Mouse (Mus musculus): Measurements from ENCODE around the gene Atg4d. TPM values are rescaled to one million over a fixed set of nuclear protein-coding genes. Genes with fewer than 3 reads are reported as not detected.
"Not testable (repeated sequence)": the region's sequence is repeated elsewhere in the genome, so short reads cannot be mapped to it uniquely, and the experiment has no call there.

Gene Atg4d
- total and polyA plus RNA-seq, 3 experiments: 60.8 to 100 (median 88.7) TPM

DNA sequence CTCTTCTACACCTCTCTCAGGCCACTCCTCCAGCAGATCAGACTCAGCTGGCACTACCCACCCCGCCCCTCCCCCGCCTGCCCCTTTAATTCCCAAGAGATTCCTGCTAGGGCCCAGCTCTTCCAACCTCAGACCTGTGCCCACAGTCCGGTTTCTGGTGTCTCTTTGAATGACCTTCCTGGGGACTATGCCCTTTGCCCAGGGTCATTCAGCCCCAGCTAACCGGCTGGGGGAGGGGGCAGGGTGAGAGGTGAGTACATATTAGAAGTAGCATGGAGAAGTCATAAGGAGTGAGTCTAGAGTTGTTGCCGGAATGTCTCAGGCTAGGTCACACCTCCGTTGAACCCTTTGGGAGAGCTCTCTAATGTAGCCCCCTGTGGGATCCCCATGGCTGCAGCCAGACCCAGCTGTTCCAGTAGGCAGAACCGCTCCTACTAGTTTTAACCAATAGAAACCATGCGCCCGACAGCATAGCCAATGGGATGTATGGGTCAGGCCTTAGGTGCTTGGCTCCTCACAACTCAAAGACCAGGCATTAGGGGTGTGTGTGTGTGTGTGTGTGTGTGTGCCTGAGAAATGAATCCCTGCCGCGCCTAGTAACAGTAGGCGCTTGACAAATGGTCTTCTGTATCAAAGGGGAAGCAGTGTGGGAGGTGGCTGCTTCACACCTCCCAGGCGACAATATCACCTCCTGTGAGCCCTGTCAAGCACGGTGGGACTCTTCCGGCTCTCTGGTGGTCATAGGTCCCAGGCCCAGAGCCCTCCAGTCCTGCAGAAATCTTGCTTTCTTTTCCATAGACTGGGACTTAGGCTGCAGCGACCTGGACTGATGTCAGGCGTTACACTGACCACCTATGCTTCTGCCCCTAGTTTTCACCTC, 15.2 kb upstream of the Atg4d start:
- DNase-seq: no peak
- TF ChIP-seq EP300 (IDR thresholded peaks at IDR 0.05; ENCODE audit: insufficient read depth, low read depth, low read length) (no peak), CTCF (IDR thresholded peaks at IDR 0.05) (no peak), POLR2A (IDR thresholded peaks at IDR 0.05; ENCODE audit: insufficient read depth, low read depth, low read length) (no peak)
- H3K27me3 ChIP-seq (ENCODE audit: control insufficient read depth, insufficient read depth, low read length): peaks cover 3% of the 10 kb centered on the region; the same call in 1 of the 2 replicates
- intact Hi-C loops (cut with DNase I): no loop called here
- 33% methylated on average over 17 of the region's 17 CpGs for WGBS
- no peaks in the 10 kb centered on the region for H3K79me2 ChIP-seq (replicated peaks; ENCODE audit: control insufficient read depth, insufficient read depth, low read length)
- H3K9ac ChIP-seq (ENCODE audit: low read depth, low read length): no peak overlapping the region
- peaks cover 3% of the 10 kb centered on the region; the same call in 1 of the 2 replicates for H3K4me1 ChIP-seq (ENCODE audit: control insufficient read depth, insufficient read depth, low read length)
- H3K4me3 ChIP-seq: no peak overlapping the region
- H3K36me3 ChIP-seq (ENCODE audit: control insufficient read depth, insufficient read depth, low read length): no peaks in the 10 kb centered on the region
- no peak overlapping the region for H3K27ac ChIP-seq

DNA sequence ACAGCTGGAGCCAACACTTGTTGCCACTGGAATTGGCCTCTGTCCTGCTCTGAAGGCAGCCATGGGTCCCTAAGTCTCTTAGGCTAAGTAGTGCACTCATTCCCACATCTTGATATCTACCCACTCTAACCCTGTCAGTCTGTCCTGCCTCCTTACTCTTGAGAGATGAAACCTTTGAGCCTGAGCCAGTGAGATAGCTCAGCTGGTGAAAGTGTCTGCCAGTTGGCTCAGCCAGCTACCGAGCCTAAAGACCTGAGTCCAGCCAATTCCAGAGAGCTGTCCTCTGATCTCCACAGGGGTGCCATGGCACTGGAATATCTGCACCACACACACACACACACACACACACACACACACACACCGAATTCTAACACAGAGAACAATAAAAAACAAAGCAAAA, 14.6 kb upstream of the Atg4d start:
- peaks cover 3% of the 10 kb centered on the region; the same call in 1 of the 2 replicates for H3K27me3 ChIP-seq (ENCODE audit: control insufficient read depth, insufficient read depth, low read length)
- intact Hi-C loops (cut with DNase I): no loop called here
- peak in 1 of 2 experiments; percentile 46 for DNase-seq
- TF ChIP-seq EP300 (IDR thresholded peaks at IDR 0.05; ENCODE audit: insufficient read depth, low read depth, low read length): 0 out of 2 replicates have a peak, but pooled peaks have one; percentile 20
- no peak for TF ChIP-seq CTCF (IDR thresholded peaks at IDR 0.05)
- TF ChIP-seq POLR2A (IDR thresholded peaks at IDR 0.05; ENCODE audit: insufficient read depth, low read depth, low read length): no peak
- H3K36me3 ChIP-seq (ENCODE audit: control insufficient read depth, insufficient read depth, low read length): no peaks in the 10 kb centered on the region
- WGBS: 46% methylated on average over 2 of the region's 2 CpGs
- peaks cover 2% of the 10 kb centered on the region; the same call in 1 of the 2 replicates for H3K4me1 ChIP-seq (ENCODE audit: control insufficient read depth, insufficient read depth, low read length)
- no peak overlapping the region for H3K27ac ChIP-seq
- H3K79me2 ChIP-seq (replicated peaks; ENCODE audit: control insufficient read depth, insufficient read depth, low read length): no peaks in the 10 kb centered on the region
- H3K4me3 ChIP-seq: no peak overlapping the region
- no peak overlapping the region for H3K9ac ChIP-seq (ENCODE audit: low read depth, low read length)

DNA sequence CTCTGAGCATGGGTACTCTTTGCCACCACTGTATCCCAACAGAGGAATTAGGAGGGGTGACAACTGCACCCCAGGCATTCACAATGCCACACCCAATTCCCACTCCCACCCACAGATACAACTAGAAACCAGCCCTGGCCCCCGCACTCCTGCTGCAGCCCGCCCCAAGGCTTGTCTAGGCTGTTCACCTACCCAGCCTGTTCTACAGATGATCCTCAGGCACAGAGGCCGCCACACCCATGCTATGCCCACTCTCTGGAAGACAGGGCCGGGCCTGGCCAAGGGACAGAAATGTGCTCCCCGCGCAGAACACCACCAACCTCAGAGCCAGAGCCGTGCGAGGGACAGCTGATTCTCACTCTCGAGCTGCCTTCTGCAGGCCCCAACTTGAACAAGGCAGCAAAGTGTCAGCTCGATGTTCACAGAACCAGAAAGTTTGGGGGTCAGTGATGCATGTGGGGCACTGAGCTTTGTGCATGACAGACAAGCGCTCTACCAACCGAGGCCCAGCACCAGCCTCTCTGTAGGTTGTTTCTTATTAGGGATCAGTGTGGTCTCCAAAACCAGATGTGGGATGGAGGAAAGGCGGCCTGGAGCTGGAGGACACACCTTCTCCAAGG, 13.9 kb upstream of the Atg4d start:
- H3K79me2 ChIP-seq (replicated peaks; ENCODE audit: control insufficient read depth, insufficient read depth, low read length): no peaks in the 10 kb centered on the region
- TF ChIP-seq CTCF (IDR thresholded peaks at IDR 0.05) (no peak), EP300 (IDR thresholded peaks at IDR 0.05; ENCODE audit: insufficient read depth, low read depth, low read length) (no peak), POLR2A (IDR thresholded peaks at IDR 0.05; ENCODE audit: insufficient read depth, low read depth, low read length) (no peak)
- H3K4me3 ChIP-seq: no peak overlapping the region
- intact Hi-C loops (cut with DNase I): no loop called here
- H3K27me3 ChIP-seq (ENCODE audit: control insufficient read depth, insufficient read depth, low read length): peaks cover 3% of the 10 kb centered on the region; the same call in 1 of the 2 replicates
- no peaks in the 10 kb centered on the region for H3K36me3 ChIP-seq (ENCODE audit: control insufficient read depth, insufficient read depth, low read length)
- WGBS: 70% methylated on average over 13 of the region's 13 CpGs
- peaks cover 2% of the 10 kb centered on the region; the same call in 1 of the 2 replicates for H3K4me1 ChIP-seq (ENCODE audit: control insufficient read depth, insufficient read depth, low read length)
- no peak overlapping the region for H3K27ac ChIP-seq
- H3K9ac ChIP-seq (ENCODE audit: low read depth, low read length): no peak overlapping the region
- no peak for DNase-seq

DNA sequence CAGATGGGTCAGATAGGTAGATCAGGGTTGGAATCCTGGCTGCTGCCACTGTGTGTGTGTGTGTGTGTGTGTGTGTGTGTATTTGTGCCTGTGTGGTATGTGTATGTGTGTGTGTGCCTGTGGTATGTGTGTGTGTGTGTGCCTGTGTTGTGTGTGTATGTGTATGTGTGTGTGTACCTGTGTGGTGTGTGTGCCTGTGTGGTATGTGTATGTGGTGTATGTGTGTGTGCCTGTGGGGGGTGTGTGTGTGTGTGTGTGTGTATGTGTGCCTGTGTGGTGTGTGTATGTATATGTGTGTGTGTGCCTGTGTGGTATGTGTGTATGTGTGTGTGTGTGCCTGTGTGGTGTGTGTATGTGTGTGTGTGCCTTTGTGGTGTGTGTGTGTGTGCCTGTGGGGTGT, 10.4 kb upstream of the Atg4d start:
- peaks cover 2% of the 10 kb centered on the region; the same call in 1 of the 2 replicates for H3K4me1 ChIP-seq (ENCODE audit: control insufficient read depth, insufficient read depth, low read length)
- H3K27me3 ChIP-seq (ENCODE audit: control insufficient read depth, insufficient read depth, low read length): no peaks in the 10 kb centered on the region
- no peak overlapping the region for H3K9ac ChIP-seq (ENCODE audit: low read depth, low read length)
- TF ChIP-seq CTCF (IDR thresholded peaks at IDR 0.05) (no peak), POLR2A (IDR thresholded peaks at IDR 0.05; ENCODE audit: insufficient read depth, low read depth, low read length) (no peak), EP300 (IDR thresholded peaks at IDR 0.05; ENCODE audit: insufficient read depth, low read depth, low read length) (no peak)
- no peaks in the 10 kb centered on the region for H3K36me3 ChIP-seq (ENCODE audit: control insufficient read depth, insufficient read depth, low read length)
- no peak overlapping the region for H3K4me3 ChIP-seq
- intact Hi-C loops (cut with DNase I): no loop called here
- H3K27ac ChIP-seq: no peak overlapping the region
- no peak for DNase-seq
- H3K79me2 ChIP-seq (replicated peaks; ENCODE audit: control insufficient read depth, insufficient read depth, low read length): no peaks in the 10 kb centered on the region

DNA sequence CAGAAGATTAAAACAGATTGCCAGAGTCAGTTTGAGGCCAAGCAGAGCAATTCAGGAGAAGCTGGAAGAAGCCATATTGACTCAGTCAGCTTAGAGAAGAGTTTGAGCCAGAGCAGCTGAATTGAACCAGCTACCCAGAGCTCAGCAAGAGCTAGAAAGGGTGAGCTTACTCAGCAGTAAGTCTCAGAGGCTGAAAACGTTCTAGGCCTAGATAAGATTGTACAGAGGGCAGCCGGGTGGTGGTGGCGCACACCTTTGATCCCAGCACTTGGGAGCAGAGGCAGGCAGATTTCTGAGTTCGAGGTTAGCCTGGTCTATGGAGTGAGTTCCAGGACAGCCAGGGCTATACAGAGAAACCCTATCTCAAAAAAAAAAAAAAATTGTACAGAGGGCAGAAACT, 8.7 kb upstream of the Atg4d start:
- H3K27ac ChIP-seq; H3K4me3 ChIP-seq; H3K36me3 ChIP-seq (ENCODE audit: control insufficient read depth, insufficient read depth, low read length); H3K9ac ChIP-seq (ENCODE audit: low read depth, low read length); H3K79me2 ChIP-seq (replicated peaks; ENCODE audit: control insufficient read depth, insufficient read depth, low read length); DNase-seq; H3K27me3 ChIP-seq (ENCODE audit: control insufficient read depth, insufficient read depth, low read length); intact Hi-C loops (cut with DNase I); H3K4me1 ChIP-seq (ENCODE audit: control insufficient read depth, insufficient read depth, low read length): not testable (repeated sequence)
- 72% methylated on average over 4 of the region's 4 CpGs for WGBS

DNA sequence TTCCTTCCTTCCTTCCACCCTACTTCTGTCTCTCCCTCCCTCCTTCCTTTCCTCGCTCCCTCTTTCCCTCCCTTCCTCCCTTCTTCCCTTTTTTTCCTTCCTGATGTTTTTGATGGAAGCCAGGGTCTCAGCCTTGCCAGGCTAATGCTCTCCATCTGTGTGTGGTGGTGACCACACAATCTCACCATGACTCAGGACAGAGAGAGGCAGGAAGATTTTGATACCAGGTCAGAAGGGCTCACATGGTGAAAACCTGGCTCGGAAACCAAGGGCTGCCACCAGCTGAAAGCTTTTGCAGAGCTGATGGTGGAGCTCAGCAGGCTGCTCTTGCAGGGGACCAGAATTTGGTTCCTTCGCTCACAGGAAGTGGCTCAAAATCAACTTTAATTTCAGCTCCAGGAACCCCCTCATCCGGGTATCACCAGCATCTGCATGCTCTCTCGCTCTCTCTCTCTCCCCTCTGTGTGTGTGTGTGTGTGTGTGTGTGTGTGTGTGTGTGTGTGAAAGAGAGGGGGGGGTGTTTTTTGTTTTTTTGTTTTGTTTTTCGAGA, 4.5 kb upstream of the Atg4d start:
- H3K4me3 ChIP-seq: no peak overlapping the region
- H3K79me2 ChIP-seq (replicated peaks; ENCODE audit: control insufficient read depth, insufficient read depth, low read length): no peaks in the 10 kb centered on the region
- intact Hi-C loops (cut with DNase I): no loop called here
- no peak overlapping the region for H3K27ac ChIP-seq
- peaks cover 4% of the 10 kb centered on the region; the same call in 1 of the 2 replicates for H3K4me1 ChIP-seq (ENCODE audit: control insufficient read depth, insufficient read depth, low read length)
- WGBS: 81% methylated on average over 6 of the region's 6 CpGs
- no peaks in the 10 kb centered on the region for H3K36me3 ChIP-seq (ENCODE audit: control insufficient read depth, insufficient read depth, low read length)
- no peaks in the 10 kb centered on the region for H3K27me3 ChIP-seq (ENCODE audit: control insufficient read depth, insufficient read depth, low read length)
- H3K9ac ChIP-seq (ENCODE audit: low read depth, low read length): no peak overlapping the region
- DNase-seq: no peak
- no peak for TF ChIP-seq POLR2A (IDR thresholded peaks at IDR 0.05; ENCODE audit: insufficient read depth, low read depth, low read length)
- no peak for TF ChIP-seq CTCF (IDR thresholded peaks at IDR 0.05)
- no peak for TF ChIP-seq EP300 (IDR thresholded peaks at IDR 0.05; ENCODE audit: insufficient read depth, low read depth, low read length)
